Mouse (Mus musculus): ENCODE measurements at regions not wholly inside any gene's neighbourhood (a gene's known extent, or its start where the extent isn't known, plus 50 kb on each side); places are given as distances from the start of the nearest gene placed in this dataset.

DNA sequence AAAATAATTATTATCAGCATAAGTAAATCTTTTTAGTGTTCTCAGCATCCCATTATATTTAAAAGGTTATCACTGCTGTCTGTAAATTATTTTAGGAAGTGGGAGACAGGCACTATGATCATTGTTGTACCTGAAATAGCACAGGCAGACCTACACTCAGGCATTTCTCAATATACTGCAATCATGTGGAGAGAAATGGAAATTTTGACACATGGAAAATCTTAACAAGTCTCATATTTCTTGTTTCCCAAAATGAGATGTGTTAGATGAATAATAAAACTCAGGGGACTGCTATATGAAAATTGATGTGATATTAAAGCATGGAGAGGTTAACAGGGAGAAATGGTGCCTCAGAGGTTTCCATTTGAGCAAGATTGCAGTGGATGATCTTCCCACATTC lies 196.6 kb downstream of the Jrkl start:
- no peak for TF ChIP-seq CTCF (conservative IDR thresholded peaks at IDR 0.05; ENCODE audit: low read length)
- no peak for TF ChIP-seq NANOG (IDR thresholded peaks at IDR 0.05; ENCODE audit: borderline replicate concordance, low read length)

Data from E14TG2a.4 (cell line).